Mouse (Mus musculus) kidney, adult 2 months (tissue): ENCODE data around the gene Arpc3.

Experiments used
- CTCF ChIP-seq: fragments of 200-500 bp; conservative IDR thresholded peaks from 2 replicates; pipeline ENCODE4 v1.5.1; 2011; ENCODE audit warnings: low read depth, mild to moderate bottlenecking, control low read depth, low read length, moderate library complexity, mixed read lengths; ENCODE audit not compliant: insufficient read depth, insufficient read length
- POLR2A ChIP-seq: fragments of 200-500 bp; IDR thresholded peaks from one replicate; pipeline ENCODE4 v1.6.1; 2011; ENCODE audit warnings: low read depth, low read length, control low read depth

DNA sequence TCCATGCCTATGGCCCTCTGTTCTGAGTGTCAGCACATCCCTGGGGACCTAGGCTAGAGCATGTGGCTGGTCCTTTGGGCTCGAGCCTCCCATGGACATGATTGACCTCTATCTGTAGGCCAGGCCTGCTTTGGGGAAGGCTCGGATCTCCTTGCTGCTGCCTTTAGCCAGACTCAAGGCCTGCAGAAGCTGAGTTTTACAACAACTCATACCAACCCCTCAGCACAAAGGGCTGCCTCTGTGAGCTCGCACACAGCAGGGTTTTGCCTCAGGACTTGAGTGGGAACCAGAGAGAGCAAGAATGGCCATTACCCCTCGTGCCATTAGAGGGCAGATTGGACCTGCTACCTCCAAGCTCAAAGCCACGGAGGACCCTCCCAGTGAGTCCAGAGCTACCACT, 57.2 kb downstream of the Arpc3 start:
- TF ChIP-seq POLR2A (no peak), CTCF (no peak; the same call in 1 of the 2 replicates)
